Mouse (Mus musculus): ENCODE results near the gene Tnrc6b. TPM values are rescaled to one million over a fixed set of nuclear protein-coding genes. Genes with fewer than 3 reads are reported as not detected.

Gene Tnrc6b
- total and polyA plus RNA-seq, 3 experiments, result 7.8 to 13.9 (median 8.0) TPM

GRCm38 (mm10) chr15:80714299-80714698 lies 3.2 kb downstream of the Tnrc6b start:
- Histone ChIP-seq H3K4me1 (ENCODE audit: control insufficient read depth in 1 of 2, insufficient read depth in 2 of 2, low read length in 2 of 2) (peaks cover 0 to 2% of the 10 kb centered on the region in 2 experiments; a peak in 1 of 4 replicates), H3K9ac (ENCODE audit: control insufficient read depth, low read depth, low read length, poor library complexity, severe bottlenecking) (no peak overlapping the region), H3K27me3 (ENCODE audit: control insufficient read depth in 1 of 2, insufficient read depth in 2 of 2, low read length in 2 of 2) (no peaks in the 10 kb centered on the region), H3K79me2 (ENCODE audit: control insufficient read depth, insufficient read depth, low read length, poor library complexity) (peaks cover 2% of the 10 kb centered on the region; the same call in 1 of the 2 replicates), H3K27ac (ENCODE audit: control insufficient read depth, low read depth, low read length) (no peak overlapping the region), H3K9me3 (replicated peaks; ENCODE audit: insufficient read depth, low read length) (no peaks in the 10 kb centered on the region), H3K4me3 (ENCODE audit: control insufficient read depth in 1 of 2, insufficient read depth in 1 of 2, low read depth in 2 of 2, low read length in 2 of 2) (no peak overlapping the region), H3K36me3 (ENCODE audit: control insufficient read depth in 1 of 2, insufficient read depth in 2 of 2, low read length in 2 of 2) (peaks cover 0 to 2% of the 10 kb centered on the region in 2 experiments; a peak in 1 of 4 replicates)
- TF ChIP-seq EP300 (IDR thresholded peaks at IDR 0.05; ENCODE audit: low read depth in 1 of 2, low read length in 2 of 2), result no peak
- no peak for TF ChIP-seq NRF1 (IDR thresholded peaks at IDR 0.05; ENCODE audit: insufficient read depth, low read depth, low read length, poor library complexity, severe bottlenecking)
- TF ChIP-seq KAT2A (conservative IDR thresholded peaks at IDR 0.05; ENCODE audit: low read depth, low read length), result no peak
- no peak for TF ChIP-seq POLR2AphosphoS5 (IDR thresholded peaks at IDR 0.05; ENCODE audit: borderline replicate concordance, low read depth, low read length)
- no peak for TF ChIP-seq BHLHE40 (IDR thresholded peaks at IDR 0.05; ENCODE audit: borderline replicate concordance, low read depth, low read length)
- TF ChIP-seq SIN3A (IDR thresholded peaks at IDR 0.05; ENCODE audit: low read length), result no peak
- no peak for TF ChIP-seq NELFE (IDR thresholded peaks at IDR 0.05; ENCODE audit: low read depth, low read length)
- no peak for TF ChIP-seq ZC3H11A (IDR thresholded peaks at IDR 0.05; ENCODE audit: low read depth, low read length)
- no peak for TF ChIP-seq SMC3 (IDR thresholded peaks at IDR 0.05; ENCODE audit: low read depth, low read length)
- no peak for TF ChIP-seq HCFC1 (IDR thresholded peaks at IDR 0.05; ENCODE audit: low read depth, low read length)
- no peak for TF ChIP-seq TBP (IDR thresholded peaks at IDR 0.05; ENCODE audit: low read depth, low read length)
- no peak for TF ChIP-seq MEF2A (IDR thresholded peaks at IDR 0.05; ENCODE audit: extremely low read depth, insufficient replicate concordance, low read depth, low read length, poor library complexity, severe bottlenecking)
- TF ChIP-seq RCOR1 (IDR thresholded peaks at IDR 0.05; ENCODE audit: low read depth, low read length), result no peak
- no peak for TF ChIP-seq CHD1 (IDR thresholded peaks at IDR 0.05; ENCODE audit: low read depth, low read length)
- DNase-seq (ENCODE audit: low read depth, low spot score), result no peak

- Histone ChIP-seq H3K9ac (ENCODE audit: control insufficient read depth, low read depth, low read length, poor library complexity, severe bottlenecking) (no peak overlapping the region), H3K79me2 (ENCODE audit: control insufficient read depth, insufficient read depth, low read length, poor library complexity) (no peaks in the 10 kb centered on the region; the same call in 1 of the 2 replicates), H3K9me3 (replicated peaks; ENCODE audit: insufficient read depth, low read length) (no peaks in the 10 kb centered on the region), H3K4me1 (ENCODE audit: control insufficient read depth in 1 of 2, insufficient read depth in 2 of 2, low read length in 2 of 2) (0 out of 4 replicates have a peak, but pooled peaks cover 0 to 2% of the 10 kb centered on the region in 2 experiments), H3K4me3 (ENCODE audit: control insufficient read depth in 1 of 2, insufficient read depth in 1 of 2, low read depth in 2 of 2, low read length in 2 of 2) (no peak overlapping the region), H3K27me3 (ENCODE audit: control insufficient read depth in 1 of 2, insufficient read depth in 2 of 2, low read length in 2 of 2) (no peaks in the 10 kb centered on the region), H3K27ac (ENCODE audit: control insufficient read depth, low read depth, low read length) (no peak overlapping the region), H3K36me3 (ENCODE audit: control insufficient read depth in 1 of 2, insufficient read depth in 2 of 2, low read length in 2 of 2) (no peaks in the 10 kb centered on the region)
- TF ChIP-seq CHD1 (IDR thresholded peaks at IDR 0.05; ENCODE audit: low read depth, low read length), result no peak
- no peak for DNase-seq (ENCODE audit: low read depth, low spot score)
Observed at GRCm38 (mm10) chr15:80716631-80717135, 5.6 kb downstream of the Tnrc6b start.

All from MEL (cell line).